Mouse (Mus musculus) forebrain, embryonic 16.5 days (tissue): ENCODE measurements around the gene Arhgef3. TPM values are rescaled to one million over a fixed set of nuclear protein-coding genes. Genes with fewer than 3 reads are reported as not detected.

Source experiments
- ATAC-seq: fragments of 200-750 bp; cut with Nextera tagmentation; 2 replicates; pipeline ENCODE4 v1.8.0; 2017; ENCODE audit warnings: mild to moderate bottlenecking, moderate library complexity
- H3K27ac ChIP-seq: fragments of 300-500 bp; sonication (generic); 2 replicates; pipeline ENCODE4 v1.5.1; 2014; ENCODE audit warnings: low read length, control low read depth
- H3K27me3 ChIP-seq: fragments of 300-500 bp; sonication (generic); replicated peaks from 2 replicates; pipeline ENCODE4 v1.6.1; 2014; ENCODE audit warnings: low read length; ENCODE audit not compliant: control insufficient read depth, insufficient read depth
- H3K36me3 ChIP-seq: fragments of 300-500 bp; sonication (generic); 2 replicates; pipeline ENCODE4 v1.6.1; 2014; ENCODE audit not compliant: control insufficient read depth, insufficient read depth
- H3K4me1 ChIP-seq: fragments of 300-500 bp; sonication (generic); replicated peaks from 2 replicates; pipeline ENCODE4 v1.6.1; 2014; ENCODE audit warnings: low read length; ENCODE audit not compliant: control insufficient read depth, insufficient read depth
- H3K4me2 ChIP-seq: fragments of 300-500 bp; sonication (generic); 2 replicates; pipeline ENCODE4 v1.6.1; 2014; ENCODE audit warnings: mild to moderate bottlenecking, low read length, control low read depth
- H3K4me3 ChIP-seq: fragments of 300-500 bp; sonication (generic); replicated peaks from 2 replicates; pipeline ENCODE4 v1.5.1; 2014; ENCODE audit warnings: mild to moderate bottlenecking, low read length, control low read depth
- H3K9ac ChIP-seq: fragments of 300-500 bp; sonication (generic); replicated peaks from 2 replicates; pipeline ENCODE4 v1.6.1; 2014; ENCODE audit warnings: low read depth, low read length, control low read depth
- H3K9me3 ChIP-seq: fragments of 300-500 bp; sonication (generic); 2 replicates; pipeline ENCODE4 v1.6.1; 2016; ENCODE audit warnings: low read length; ENCODE audit not compliant: control insufficient read depth
- WGBS: fragments of 180-500 bp; shearing (Covaris S2); extraction: QIAGEN DNeasy Blood & Tissue Kit; methylation state at CpG from one replicate; pipeline ENCODE4 v1.1.7; 2014; 5-methylcytosine and 5-hydroxymethylcytosine counted together
- polyA plus RNA-seq: library from polyadenylated mRNA; unstranded; fragments of >200 nt; fragmentation: Nextera tagmentation; extraction: Ambion mirVana; gene quantifications from 2 replicates; pipeline ENCODE4 v1.2.1, GENCODE M21; 2015

Arhgef3 gene
- polyA plus RNA-seq, 1 experiment from 2014 or later = 5.1 TPM

GRCm38 (mm10) chr14:27396424-27396823, 281.7 kb downstream of the Arhgef3 start:
- no peaks in the 10 kb centered on the region for H3K4me1 ChIP-seq
- H3K27ac ChIP-seq = no peak overlapping the region
- no peaks in the 10 kb centered on the region for H3K9me3 ChIP-seq
- H3K9ac ChIP-seq = no peak overlapping the region
- no peaks in the 10 kb centered on the region for H3K36me3 ChIP-seq
- no peak overlapping the region for H3K4me2 ChIP-seq
- no peak for ATAC-seq
- H3K4me3 ChIP-seq = no peak overlapping the region
- no peaks in the 10 kb centered on the region for H3K27me3 ChIP-seq
- WGBS = 88% methylated on average over 7 of the region's 7 CpGs

GRCm38 (mm10) chr14:27397526-27397925, 282.8 kb downstream of the Arhgef3 start:
- Histone ChIP-seq H3K9me3 (no peaks in the 10 kb centered on the region), H3K4me3 (no peak overlapping the region), H3K9ac (no peak overlapping the region), H3K4me2 (no peak overlapping the region), H3K4me1 (no peaks in the 10 kb centered on the region), H3K27me3 (no peaks in the 10 kb centered on the region), H3K36me3 (no peaks in the 10 kb centered on the region), H3K27ac (no peak overlapping the region)
- WGBS = 75% methylated on average over 6 of the region's 6 CpGs
- no peak for ATAC-seq

- no peak overlapping the region for H3K4me2 ChIP-seq
- H3K27ac ChIP-seq = no peak overlapping the region
- no peaks in the 10 kb centered on the region for H3K9me3 ChIP-seq
- H3K36me3 ChIP-seq = no peaks in the 10 kb centered on the region
- H3K4me3 ChIP-seq = no peak overlapping the region
- WGBS = 85% methylated on average over 6 of the region's 6 CpGs
- ATAC-seq = no peak
- no peaks in the 10 kb centered on the region for H3K4me1 ChIP-seq
- no peak overlapping the region for H3K9ac ChIP-seq
- no peaks in the 10 kb centered on the region for H3K27me3 ChIP-seq
Measured at GRCm38 (mm10) chr14:27400495-27400894, 285.8 kb downstream of the Arhgef3 start.

- Histone ChIP-seq H3K36me3 (no peaks in the 10 kb centered on the region), H3K4me1 (no peaks in the 10 kb centered on the region), H3K27me3 (no peaks in the 10 kb centered on the region), H3K9ac (no peak overlapping the region), H3K4me3 (no peak overlapping the region), H3K27ac (no peak overlapping the region), H3K4me2 (no peak overlapping the region), H3K9me3 (no peaks in the 10 kb centered on the region)
- no peak for ATAC-seq
- 88% methylated on average over 12 of the region's 12 CpGs for WGBS
Measured at GRCm38 (mm10) chr14:27401717-27402278, 287.1 kb downstream of the Arhgef3 start.

GRCm38 (mm10) chr14:27402332-27403250, 287.9 kb downstream of the Arhgef3 start:
- Histone ChIP-seq H3K9me3 (no peaks in the 10 kb centered on the region), H3K9ac (no peak overlapping the region), H3K4me3 (no peak overlapping the region), H3K4me1 (no peaks in the 10 kb centered on the region), H3K27ac (no peak overlapping the region), H3K36me3 (no peaks in the 10 kb centered on the region), H3K4me2 (no peak overlapping the region), H3K27me3 (no peaks in the 10 kb centered on the region)
- WGBS = 78% methylated on average over 10 of the region's 10 CpGs
- ATAC-seq = no peak

GRCm38 (mm10) chr14:27405452-27405851, 290.8 kb downstream of the Arhgef3 start:
- WGBS = 87% methylated on average over 4 of the region's 4 CpGs
- H3K27me3 ChIP-seq = no peaks in the 10 kb centered on the region
- no peaks in the 10 kb centered on the region for H3K36me3 ChIP-seq
- H3K4me3 ChIP-seq = no peak overlapping the region
- H3K4me1 ChIP-seq = no peaks in the 10 kb centered on the region
- no peak overlapping the region for H3K4me2 ChIP-seq
- H3K27ac ChIP-seq = no peak overlapping the region
- H3K9me3 ChIP-seq = peaks cover 3% of the 10 kb centered on the region; the same call in 1 of the 2 replicates
- no peak overlapping the region for H3K9ac ChIP-seq
- no peak for ATAC-seq

- Histone ChIP-seq H3K4me2 (no peak overlapping the region), H3K4me3 (no peak overlapping the region), H3K9me3 (peaks cover 3% of the 10 kb centered on the region; the same call in 1 of the 2 replicates), H3K27ac (no peak overlapping the region), H3K36me3 (no peaks in the 10 kb centered on the region), H3K27me3 (no peaks in the 10 kb centered on the region), H3K4me1 (no peaks in the 10 kb centered on the region), H3K9ac (no peak overlapping the region)
- ATAC-seq = no peak
- 97% methylated on average over 2 of the region's 2 CpGs for WGBS
Measured at GRCm38 (mm10) chr14:27405947-27406346, 291.2 kb downstream of the Arhgef3 start.

- no peak overlapping the region for H3K4me2 ChIP-seq
- no peak overlapping the region for H3K27ac ChIP-seq
- 92% methylated on average over 3 of the region's 3 CpGs for WGBS
- H3K4me1 ChIP-seq = no peaks in the 10 kb centered on the region
- ATAC-seq = no peak
- H3K9ac ChIP-seq = no peak overlapping the region
- H3K27me3 ChIP-seq = no peaks in the 10 kb centered on the region
- no peak overlapping the region for H3K4me3 ChIP-seq
- no peaks in the 10 kb centered on the region for H3K36me3 ChIP-seq
- peaks cover 3% of the 10 kb centered on the region; the same call in 1 of the 2 replicates for H3K9me3 ChIP-seq
Measured at GRCm38 (mm10) chr14:27408240-27408639, 293.5 kb downstream of the Arhgef3 start.

- H3K9ac ChIP-seq = no peak overlapping the region
- 95% methylated on average over 3 of the region's 3 CpGs for WGBS
- H3K4me2 ChIP-seq = no peak overlapping the region
- no peak for ATAC-seq
- H3K36me3 ChIP-seq = no peaks in the 10 kb centered on the region
- no peak overlapping the region for H3K27ac ChIP-seq
- no peak overlapping the region for H3K4me3 ChIP-seq
- no peaks in the 10 kb centered on the region for H3K4me1 ChIP-seq
- H3K27me3 ChIP-seq = no peaks in the 10 kb centered on the region
- H3K9me3 ChIP-seq = peaks cover 3% of the 10 kb centered on the region; the same call in 1 of the 2 replicates
Measured at GRCm38 (mm10) chr14:27409662-27410061, 295.0 kb downstream of the Arhgef3 start.
